Mouse (Mus musculus) frontal cortex, postnatal 14 days (tissue): Measurements from ENCODE around the gene Asic4.

Source experiments
- DNase-seq, 2 experiments: peaks; one replicate each; pipeline ENCODE4 v3.0.0; 2022; ENCODE audit warnings: low spot score in 2 of 2

Gene Asic4

DNA sequence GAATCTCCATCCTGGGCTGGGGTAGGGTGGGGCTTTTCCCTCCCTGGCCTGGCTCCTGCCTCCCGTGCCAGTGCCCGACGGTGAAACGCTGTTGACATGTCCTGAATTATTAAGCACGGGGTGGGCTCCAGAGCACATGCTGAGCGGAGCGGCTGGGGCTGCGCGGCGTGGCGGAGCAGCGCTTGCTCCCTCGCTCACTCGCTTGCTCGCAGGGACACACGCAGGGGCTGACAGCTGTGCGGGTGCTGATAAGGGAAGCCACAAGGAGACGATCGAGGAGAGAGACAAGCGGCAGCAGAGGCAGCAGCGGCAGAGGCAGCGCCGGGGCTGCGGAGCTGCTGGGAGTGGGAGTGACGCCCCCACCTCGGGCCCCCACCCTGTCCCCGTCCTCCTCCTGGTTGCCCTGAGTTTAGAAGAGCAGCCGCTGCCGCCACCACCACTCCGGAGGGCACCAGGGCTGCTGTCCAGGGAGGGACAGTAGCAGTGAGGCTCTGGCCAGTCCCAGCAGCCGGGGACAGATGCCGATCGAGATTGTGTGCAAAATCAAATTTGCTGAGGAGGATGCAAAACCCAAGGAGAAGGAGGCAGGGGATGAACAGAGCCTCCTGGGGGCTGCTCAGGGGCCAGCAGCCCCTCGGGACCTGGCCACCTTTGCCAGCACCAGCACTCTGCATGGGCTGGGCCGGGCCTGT, at the start of gene Asic4:
Gene Asic4 (plus strand): TSS at position 123 of the 692 bp plus-strand sequence.
- DNase-seq = no peak

GRCm38 (mm10) chr1:75400493-75401115, 49.6 kb upstream of the Asic4 start:
- no peak for DNase-seq

DNA sequence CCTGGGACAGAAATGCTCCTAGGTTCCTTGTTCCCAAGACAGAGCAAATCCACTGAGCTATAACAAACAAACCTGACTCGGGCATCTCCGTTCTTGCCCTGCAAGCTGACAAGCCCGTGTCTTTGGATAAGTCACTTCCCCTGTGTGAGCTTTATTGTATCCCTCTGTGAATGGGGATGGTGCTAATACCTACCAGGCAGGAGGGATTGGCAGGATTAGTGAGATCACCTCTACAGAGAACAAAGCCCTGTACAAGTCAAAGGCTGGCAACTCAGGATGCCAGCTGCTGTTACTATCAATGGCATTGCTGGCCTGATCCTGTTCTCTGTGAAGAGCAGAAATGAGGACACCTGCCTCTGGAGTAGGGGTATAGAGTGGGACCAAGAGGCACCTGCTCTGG, 44.7 kb upstream of the Asic4 start:
- DNase-seq = no peak

DNA sequence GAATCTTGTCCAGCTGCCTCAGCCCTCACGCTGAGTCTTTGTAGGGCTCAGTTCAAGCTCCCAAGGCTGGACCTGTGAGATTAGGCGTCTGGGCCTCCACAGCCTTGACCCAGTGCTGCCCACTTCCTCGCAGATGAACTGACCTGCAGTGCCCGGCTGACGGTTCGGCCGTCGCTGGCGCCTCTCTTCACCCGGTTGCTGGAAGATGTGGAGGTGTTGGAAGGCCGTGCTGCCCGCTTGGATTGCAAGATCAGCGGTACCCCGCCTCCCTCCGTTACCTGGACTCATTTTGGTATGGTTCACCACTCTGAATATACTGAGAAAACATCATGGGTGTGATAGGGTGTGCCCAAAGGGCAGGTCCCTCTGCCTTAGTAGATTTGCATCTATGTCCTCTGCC, 44.1 kb upstream of the Asic4 start:
- DNase-seq = no peak

- DNase-seq = no peak
Measured at GRCm38 (mm10) chr1:75407056-75407455, 43.2 kb upstream of the Asic4 start.

DNA sequence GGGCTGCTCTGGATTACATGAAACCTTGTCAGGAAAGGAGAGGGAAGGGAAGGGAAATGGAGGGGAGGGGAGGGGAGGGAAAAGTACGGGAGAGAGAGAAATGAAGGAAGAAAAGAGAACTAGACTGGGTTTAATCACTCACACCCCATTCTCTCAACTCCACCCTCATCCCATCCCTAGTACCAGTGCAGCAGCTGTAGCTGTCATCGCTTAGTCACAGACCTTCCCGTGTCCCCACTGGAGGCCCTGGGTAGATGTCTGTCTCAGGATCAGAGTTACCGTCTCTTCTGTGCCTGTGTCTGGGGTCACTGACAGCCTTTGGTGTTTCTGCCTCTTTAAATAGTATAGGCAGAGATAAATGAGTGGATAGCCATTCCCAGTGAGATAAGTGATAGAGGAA, 42.0 kb upstream of the Asic4 start:
- no peak for DNase-seq

- DNase-seq = no peak
Measured at GRCm38 (mm10) chr1:75409950-75410349, 40.3 kb upstream of the Asic4 start.

DNA sequence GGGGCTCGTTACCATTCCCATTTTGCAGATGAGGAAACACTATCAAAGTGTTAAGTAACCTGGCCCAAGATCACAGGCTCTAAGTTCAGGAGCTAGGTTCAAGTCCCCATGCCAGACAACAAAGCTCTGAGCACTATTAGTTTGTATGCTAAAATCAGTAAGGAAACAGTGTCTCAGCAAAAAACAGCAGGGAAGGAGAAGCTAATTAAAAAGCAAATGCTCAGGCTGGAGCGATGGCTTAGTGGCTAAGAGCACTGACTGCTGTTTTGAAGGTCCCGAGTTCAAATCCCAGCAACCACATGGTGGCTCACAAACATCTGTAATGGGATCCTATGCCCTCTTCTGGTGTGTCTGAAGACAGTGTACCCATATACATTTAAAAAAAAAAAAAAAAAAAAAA, 38.0 kb upstream of the Asic4 start:
- no peak for DNase-seq

GRCm38 (mm10) chr1:75413749-75414148, 36.5 kb upstream of the Asic4 start:
- DNase-seq = no peak

DNA sequence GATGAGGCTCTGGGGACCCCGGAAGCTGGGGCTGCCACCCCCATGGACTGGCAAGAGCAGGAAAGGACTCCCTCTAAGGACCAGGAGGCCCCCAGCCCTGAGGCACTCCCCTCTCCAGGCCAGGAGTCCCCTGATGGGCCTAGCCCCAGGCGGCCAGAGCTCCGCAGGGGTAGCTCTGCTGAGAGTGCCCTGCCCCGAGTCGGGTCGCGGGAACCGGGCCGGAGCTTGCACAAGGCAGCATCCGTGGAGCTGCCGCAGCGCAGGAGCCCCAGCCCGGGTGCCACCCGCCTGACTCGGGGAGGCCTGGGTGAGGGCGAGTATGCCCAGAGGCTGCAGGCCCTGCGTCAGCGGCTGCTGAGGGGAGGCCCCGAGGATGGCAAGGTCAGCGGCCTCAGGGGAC, 28.4 kb upstream of the Asic4 start:
- no peak for DNase-seq

DNA sequence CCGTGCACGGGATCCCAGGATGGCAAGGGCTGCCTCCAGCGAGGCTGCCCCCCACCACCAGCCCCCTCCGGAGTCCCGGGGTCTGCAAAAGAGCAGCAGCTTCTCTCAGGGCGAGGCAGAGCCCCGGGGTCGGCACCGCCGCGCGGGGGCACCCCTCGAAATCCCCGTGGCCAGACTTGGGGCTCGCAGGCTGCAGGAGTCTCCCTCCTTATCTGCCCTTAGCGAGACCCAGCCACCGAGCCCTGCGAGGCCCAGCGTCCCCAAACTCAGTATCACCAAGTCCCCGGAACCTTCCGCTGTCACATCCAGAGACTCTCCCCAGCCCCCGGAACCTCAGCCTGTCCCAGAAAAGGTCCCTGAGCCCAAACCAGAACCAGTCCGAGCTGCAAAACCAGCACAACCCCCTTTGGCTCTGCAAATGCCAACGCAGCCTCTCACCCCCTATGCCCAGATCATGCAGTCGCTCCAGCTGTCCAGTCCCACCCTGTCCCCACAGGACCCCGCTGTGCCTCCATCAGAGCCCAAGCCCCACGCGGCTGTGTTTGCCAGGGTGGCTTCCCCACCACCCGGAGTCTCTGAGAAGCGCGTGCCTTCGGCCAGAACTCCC, 27.9 kb upstream of the Asic4 start:
- no peak for DNase-seq

DNA sequence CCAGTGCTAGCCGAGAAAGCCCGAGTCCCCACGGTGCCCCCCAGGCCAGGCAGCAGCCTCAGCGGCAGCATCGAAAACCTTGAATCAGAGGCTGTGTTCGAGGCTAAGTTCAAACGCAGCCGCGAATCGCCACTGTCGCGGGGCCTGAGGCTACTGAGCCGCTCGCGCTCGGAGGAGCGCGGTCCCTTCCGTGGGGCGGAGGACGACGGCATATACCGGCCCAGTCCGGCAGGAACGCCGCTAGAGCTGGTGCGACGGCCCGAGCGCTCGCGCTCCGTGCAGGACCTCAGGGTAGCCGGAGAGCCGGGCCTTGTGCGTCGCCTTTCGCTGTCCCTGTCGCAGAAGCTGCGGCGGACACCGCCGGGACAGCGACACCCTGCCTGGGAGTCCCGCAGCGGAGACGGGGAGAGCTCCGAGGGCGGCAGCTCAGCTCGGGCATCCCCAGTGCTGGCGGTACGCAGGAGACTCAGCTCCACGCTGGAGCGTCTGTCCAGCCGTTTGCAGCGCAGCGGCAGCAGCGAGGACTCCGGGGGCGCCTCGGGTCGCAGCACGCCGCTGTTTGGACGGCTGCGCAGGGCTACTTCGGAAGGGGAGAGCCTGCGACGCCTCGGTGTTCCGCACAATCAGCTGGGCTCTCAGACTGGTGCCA, 27.3 kb upstream of the Asic4 start:
- no peak for DNase-seq

- no peak for DNase-seq
Measured at GRCm38 (mm10) chr1:75423780-75424390, 26.4 kb upstream of the Asic4 start.

DNA sequence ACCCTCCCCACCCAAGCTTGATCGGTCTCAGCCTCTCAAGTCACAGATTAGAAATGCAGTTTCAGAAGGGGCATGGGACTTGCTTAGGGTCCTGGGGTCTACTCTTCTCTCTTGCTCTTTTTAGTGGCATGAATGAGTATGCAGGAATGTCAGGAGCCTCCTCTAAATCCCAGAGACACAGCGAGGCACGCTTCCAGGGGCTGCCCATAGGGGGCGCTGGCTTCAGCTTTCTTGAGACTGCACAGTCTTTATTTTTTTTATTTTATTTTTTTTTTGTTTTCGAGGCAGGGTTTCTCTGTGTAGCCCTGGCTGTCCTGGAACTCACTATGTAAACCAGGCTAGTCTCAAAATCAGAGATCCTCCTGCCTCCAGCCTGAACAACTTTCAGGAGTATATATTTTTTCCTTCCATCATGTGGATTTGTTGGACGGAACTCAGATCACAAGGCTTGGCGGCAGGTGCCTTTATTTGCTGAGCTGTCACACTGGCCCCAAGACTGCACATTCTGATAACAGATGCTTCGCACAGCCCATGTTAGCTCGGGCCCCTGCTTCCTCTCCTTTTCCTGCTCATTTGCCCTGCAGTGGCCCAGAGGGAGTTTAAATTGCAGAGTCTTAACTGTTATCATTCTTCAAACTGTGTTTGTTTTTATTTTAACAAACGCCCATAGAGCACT, 24.3 kb upstream of the Asic4 start:
- DNase-seq = no peak

DNA sequence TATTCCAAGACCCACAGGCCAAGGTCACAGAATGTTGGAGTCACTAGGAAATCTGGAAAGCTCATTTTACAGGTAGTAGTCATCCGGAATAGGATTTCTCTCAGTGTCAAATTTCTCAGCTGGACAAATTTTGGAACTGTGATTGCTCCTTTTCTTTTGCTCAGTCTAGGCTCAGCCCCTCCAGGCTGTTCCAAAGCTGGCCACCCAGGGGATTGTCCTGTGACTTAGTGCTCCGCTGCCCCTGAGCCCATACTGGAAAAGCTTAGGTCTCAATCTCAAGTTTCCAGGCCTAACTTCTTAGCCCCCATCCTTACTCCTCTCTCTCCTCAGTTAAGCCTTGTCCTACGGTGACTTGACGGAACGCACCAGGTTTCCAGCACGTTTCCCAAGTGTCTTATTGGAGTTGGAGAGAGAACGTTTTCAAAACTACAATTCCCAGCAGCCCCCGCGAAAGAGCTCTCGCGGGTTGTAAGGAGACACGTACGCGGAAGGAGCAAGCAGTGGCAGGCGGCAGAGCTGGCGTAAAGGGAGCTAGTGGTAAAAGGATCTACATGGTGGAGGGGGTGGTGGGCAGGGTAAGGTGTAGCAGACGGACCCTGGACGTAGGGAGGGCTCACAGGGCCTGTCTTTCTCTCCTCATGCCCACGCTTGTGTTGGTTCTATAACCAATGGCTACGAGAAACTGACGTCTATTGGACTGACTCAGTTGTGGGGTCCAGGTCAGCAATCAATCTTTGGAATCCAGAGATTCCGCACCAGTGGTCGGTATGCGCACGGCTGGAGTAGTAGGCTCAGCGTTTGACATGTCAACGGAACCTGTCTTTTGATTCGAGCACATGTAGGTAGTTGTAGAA, 14.5 kb upstream of the Asic4 start, which contains the start of gene Gmppa:
Gene Gmppa (plus strand): TSS at position 456 of the 854 bp plus-strand sequence.
- peak; percentile 67 to 72 for DNase-seq

- no peak for DNase-seq
Measured at GRCm38 (mm10) chr1:75438782-75439181, 11.5 kb upstream of the Asic4 start.

GRCm38 (mm10) chr1:75440661-75441060, 9.6 kb upstream of the Asic4 start:
- no peak for DNase-seq

DNA sequence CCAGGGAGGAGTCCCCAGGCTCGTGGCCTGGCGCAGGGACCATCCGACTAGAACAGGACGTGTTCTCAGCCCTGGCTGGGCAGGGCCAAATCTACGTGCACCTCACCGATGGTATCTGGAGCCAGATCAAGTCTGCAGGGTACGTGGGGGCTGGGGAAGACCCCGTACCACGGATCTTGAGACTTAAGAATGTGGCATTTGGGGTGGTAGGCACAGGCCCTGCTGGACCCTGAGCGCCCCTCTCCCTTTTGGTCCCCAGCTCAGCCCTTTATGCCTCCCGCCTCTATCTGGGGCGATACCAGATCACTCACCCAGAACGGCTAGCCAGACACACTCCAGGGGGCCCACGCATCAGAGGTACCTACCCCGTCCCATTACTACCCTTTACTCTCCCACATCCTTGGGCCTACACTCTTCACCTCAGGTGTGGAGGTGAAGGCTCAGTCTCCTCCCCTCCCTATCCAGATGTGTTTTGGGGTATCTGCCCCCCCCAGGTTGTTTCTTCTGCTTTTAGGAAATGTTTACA, 8.7 kb upstream of the Asic4 start:
- no peak for DNase-seq

- no peak for DNase-seq
Measured at GRCm38 (mm10) chr1:75442171-75442570, 8.1 kb upstream of the Asic4 start.

DNA sequence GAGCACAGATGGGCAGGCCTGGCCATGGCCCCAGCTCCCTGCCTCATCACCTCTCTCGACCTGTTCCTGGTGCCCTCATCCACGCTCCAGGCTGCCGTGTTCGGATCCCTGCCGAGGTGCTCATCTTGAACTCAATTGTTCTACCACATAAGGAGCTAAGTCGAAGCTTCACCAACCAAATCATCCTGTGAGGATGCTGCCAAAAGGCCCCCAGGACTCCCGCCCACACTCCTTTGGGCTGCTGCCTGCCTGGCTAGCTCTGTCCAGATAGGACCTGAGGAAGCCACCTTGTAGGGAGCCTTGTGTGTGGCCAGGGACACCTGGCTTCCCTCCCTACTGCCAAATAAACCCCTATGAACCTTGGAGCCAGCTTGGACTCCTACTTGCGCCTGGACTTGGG, 7.4 kb upstream of the Asic4 start:
- DNase-seq = no peak
